Mouse (Mus musculus): ENCODE data around the gene Ash1l. TPM values are rescaled to one million over a fixed set of nuclear protein-coding genes. Genes with fewer than 3 reads are reported as not detected.

Ash1l gene
- polyA plus RNA-seq, 1 experiment, result 5.7 TPM

DNA sequence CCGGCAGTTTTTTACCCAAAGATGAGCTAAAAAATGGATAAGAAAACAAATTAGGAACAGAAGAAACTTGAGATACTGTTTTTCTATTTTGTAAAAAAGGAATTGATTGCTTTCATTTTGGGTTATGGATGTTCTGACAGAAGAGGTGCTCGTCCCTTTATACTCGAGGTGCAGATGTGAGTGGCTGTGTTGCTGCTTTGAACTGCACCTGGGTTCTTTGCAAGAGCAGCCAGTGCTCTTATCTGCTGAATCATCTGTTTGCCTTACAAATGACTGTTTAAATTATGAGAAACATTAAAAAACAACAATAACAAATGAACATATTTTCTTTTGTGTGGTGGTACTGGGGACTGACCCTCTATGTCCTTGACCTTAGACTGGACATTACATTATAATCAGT lies 20.9 kb upstream of the Ash1l start:
- no peaks in the 10 kb centered on the region for H3K4me1 ChIP-seq (ENCODE audit: control insufficient read depth, insufficient read depth, insufficient read length)
- 75% methylated on average over 3 of the region's 3 CpGs for whole genome bisulfite sequencing
- no peak overlapping the region for H3K4me3 ChIP-seq (ENCODE audit: extremely low read depth, insufficient read depth, insufficient read length)
- no peaks in the 10 kb centered on the region for H3K27me3 ChIP-seq (ENCODE audit: control insufficient read depth, insufficient read depth, low read length)
- no peak overlapping the region for H3K27ac ChIP-seq (ENCODE audit: insufficient read depth, low read length)
- DNase-seq (ENCODE audit: low read depth in 1 of 2, low spot score in 2 of 2), result no peak
- TF ChIP-seq POLR2A (IDR thresholded peaks at IDR 0.05; ENCODE audit: low read depth, low read length) (no peak), CTCF (IDR thresholded peaks at IDR 0.05; ENCODE audit: extremely low read depth, insufficient read depth, insufficient read length, insufficient replicate concordance) (no peak)
- peaks cover 35% of the 10 kb centered on the region for H3K36me3 ChIP-seq (ENCODE audit: control insufficient read depth, insufficient read depth, low read length)

GRCm38 (mm10) chr3:88939071-88939470 lies 11.4 kb upstream of the Ash1l start:
- TF ChIP-seq CTCF (IDR thresholded peaks at IDR 0.05; ENCODE audit: extremely low read depth, insufficient read depth, insufficient read length, insufficient replicate concordance) (no peak), POLR2A (IDR thresholded peaks at IDR 0.05; ENCODE audit: low read depth, low read length) (no peak)
- Histone ChIP-seq H3K4me1 (ENCODE audit: control insufficient read depth, insufficient read depth, insufficient read length) (no peaks in the 10 kb centered on the region), H3K27ac (ENCODE audit: insufficient read depth, low read length) (no peak overlapping the region), H3K4me3 (ENCODE audit: extremely low read depth, insufficient read depth, insufficient read length) (no peak overlapping the region), H3K27me3 (ENCODE audit: control insufficient read depth, insufficient read depth, low read length) (no peaks in the 10 kb centered on the region), H3K36me3 (ENCODE audit: control insufficient read depth, insufficient read depth, low read length) (peaks cover 15% of the 10 kb centered on the region)
- DNase-seq (ENCODE audit: low read depth in 1 of 2, low spot score in 2 of 2), result no peak
- 97% methylated on average over 10 of the region's 10 CpGs for WGBS

DNA sequence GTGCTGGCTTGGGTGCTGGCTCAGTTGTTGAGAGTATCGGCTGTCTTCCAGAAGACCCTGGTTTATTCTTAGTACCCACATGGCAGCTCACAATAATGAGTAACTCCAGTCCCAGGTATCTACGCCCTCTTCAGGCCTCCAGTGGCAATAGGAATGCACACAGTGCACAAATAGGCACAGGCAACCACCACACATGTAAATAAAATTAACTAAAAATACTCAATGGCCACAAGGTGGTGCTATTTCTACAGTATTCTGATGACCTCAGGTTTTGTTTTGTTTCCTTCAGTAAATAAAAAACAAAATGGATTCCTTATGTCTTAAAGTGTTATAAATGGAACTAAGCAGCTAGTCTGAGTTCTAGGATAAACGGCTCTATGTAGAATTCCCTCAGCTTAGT lies 10.7 kb upstream of the Ash1l start:
- Histone ChIP-seq H3K27me3 (ENCODE audit: control insufficient read depth, insufficient read depth, low read length) (no peaks in the 10 kb centered on the region), H3K27ac (ENCODE audit: insufficient read depth, low read length) (no peak overlapping the region), H3K4me3 (ENCODE audit: extremely low read depth, insufficient read depth, insufficient read length) (no peak overlapping the region), H3K36me3 (ENCODE audit: control insufficient read depth, insufficient read depth, low read length) (peaks cover 14% of the 10 kb centered on the region), H3K4me1 (ENCODE audit: control insufficient read depth, insufficient read depth, insufficient read length) (no peaks in the 10 kb centered on the region)
- DNase-seq (ENCODE audit: low read depth in 1 of 2, low spot score in 2 of 2), result peak in 1 of 2 experiments; percentile 40
- WGBS, result 67% methylated on average over 3 of the region's 3 CpGs
- TF ChIP-seq CTCF (IDR thresholded peaks at IDR 0.05; ENCODE audit: extremely low read depth, insufficient read depth, insufficient read length, insufficient replicate concordance) (no peak), POLR2A (IDR thresholded peaks at IDR 0.05; ENCODE audit: low read depth, low read length) (no peak)

GRCm38 (mm10) chr3:88942316-88942880 lies 8.0 kb upstream of the Ash1l start:
- no peak for TF ChIP-seq POLR2A (IDR thresholded peaks at IDR 0.05; ENCODE audit: low read depth, low read length)
- TF ChIP-seq CTCF (IDR thresholded peaks at IDR 0.05; ENCODE audit: extremely low read depth, insufficient read depth, insufficient read length, insufficient replicate concordance), result no peak

GRCm38 (mm10) chr3:88944109-88944508 lies 6.3 kb upstream of the Ash1l start:
- TF ChIP-seq POLR2A (IDR thresholded peaks at IDR 0.05; ENCODE audit: low read depth, low read length), result no peak
- no peak for TF ChIP-seq CTCF (IDR thresholded peaks at IDR 0.05; ENCODE audit: extremely low read depth, insufficient read depth, insufficient read length, insufficient replicate concordance)
- H3K27me3 ChIP-seq (ENCODE audit: control insufficient read depth, insufficient read depth, low read length), result no peaks in the 10 kb centered on the region
- 81% methylated on average over 4 of the region's 4 CpGs for WGBS
- H3K4me3 ChIP-seq (ENCODE audit: extremely low read depth, insufficient read depth, insufficient read length), result no peak overlapping the region
- DNase-seq (ENCODE audit: low read depth in 1 of 2, low spot score in 2 of 2), result no peak
- peaks cover 12% of the 10 kb centered on the region for H3K36me3 ChIP-seq (ENCODE audit: control insufficient read depth, insufficient read depth, low read length)
- H3K27ac ChIP-seq (ENCODE audit: insufficient read depth, low read length), result no peak overlapping the region
- H3K4me1 ChIP-seq (ENCODE audit: control insufficient read depth, insufficient read depth, insufficient read length), result no peaks in the 10 kb centered on the region

More at GRCm38 (mm10) chr3:88942316-88942880, 8.0 kb upstream of the Ash1l start:
- H3K36me3 ChIP-seq (ENCODE audit: control insufficient read depth, insufficient read depth, low read length), result peaks cover 13% of the 10 kb centered on the region
- no peaks in the 10 kb centered on the region for H3K27me3 ChIP-seq (ENCODE audit: control insufficient read depth, insufficient read depth, low read length)
- no peak overlapping the region for H3K4me3 ChIP-seq (ENCODE audit: extremely low read depth, insufficient read depth, insufficient read length)
- H3K27ac ChIP-seq (ENCODE audit: insufficient read depth, low read length), result no peak overlapping the region
- WGBS, result 96% methylated on average over 10 of the region's 10 CpGs
- DNase-seq (ENCODE audit: low read depth in 1 of 2, low spot score in 2 of 2), result no peak
- no peaks in the 10 kb centered on the region for H3K4me1 ChIP-seq (ENCODE audit: control insufficient read depth, insufficient read depth, insufficient read length)

DNA sequence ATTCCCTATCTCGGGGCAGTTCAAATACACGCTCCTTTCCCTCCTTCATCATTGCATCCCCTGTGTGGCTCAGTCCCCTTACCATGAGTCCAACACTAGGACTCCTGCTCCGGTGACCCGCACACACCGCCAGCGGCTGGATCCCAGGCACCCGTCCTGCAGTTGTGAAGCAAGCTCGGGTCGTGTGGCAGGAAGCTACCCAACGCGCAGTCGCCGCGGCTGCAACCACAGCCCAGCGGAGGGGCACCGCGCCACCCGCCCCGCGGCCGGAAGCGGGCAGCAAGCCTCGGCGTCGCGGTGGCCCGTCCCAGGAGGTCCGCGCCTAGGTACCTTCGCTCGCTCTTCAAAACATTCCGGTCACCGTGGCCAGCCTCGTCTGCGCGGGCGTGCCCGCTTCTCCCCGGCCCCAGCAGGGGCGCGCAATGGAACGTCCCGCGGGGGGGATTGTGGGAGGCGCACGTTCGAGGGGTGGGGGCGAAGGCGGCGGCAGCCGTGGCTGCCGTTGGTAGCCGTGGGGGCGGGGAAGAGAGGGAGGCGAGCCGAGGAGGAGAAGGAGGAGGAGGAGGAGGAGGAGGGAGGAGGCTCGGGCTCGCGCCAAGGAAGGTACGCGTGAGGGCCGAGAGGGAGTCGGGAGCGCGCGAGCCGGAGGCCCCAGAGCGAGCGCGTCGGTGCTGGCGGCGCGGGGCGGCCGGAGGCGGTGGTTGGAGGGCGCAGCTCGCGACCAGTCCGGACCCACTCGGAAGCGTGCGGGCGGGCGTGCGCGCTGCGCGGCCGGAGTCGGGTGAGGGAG lies 441 bp upstream of the Ash1l start:
- Histone ChIP-seq H3K27me3 (ENCODE audit: control insufficient read depth, insufficient read depth, low read length) (no peaks in the 10 kb centered on the region), H3K4me3 (ENCODE audit: extremely low read depth, insufficient read depth, insufficient read length) (peak overlapping the region; percentile 93), H3K27ac (ENCODE audit: insufficient read depth, low read length) (peak overlapping the region; percentile 96), H3K4me1 (ENCODE audit: control insufficient read depth, insufficient read depth, insufficient read length) (peaks cover 2% of the 10 kb centered on the region; the same call in 1 of the 2 replicates), H3K36me3 (ENCODE audit: control insufficient read depth, insufficient read depth, low read length) (no peaks in the 10 kb centered on the region)
- no peak; the same call in 1 of the 2 replicates for TF ChIP-seq CTCF (IDR thresholded peaks at IDR 0.05; ENCODE audit: extremely low read depth, insufficient read depth, insufficient read length, insufficient replicate concordance)
- TF ChIP-seq POLR2A (IDR thresholded peaks at IDR 0.05; ENCODE audit: low read depth, low read length), result peak; percentile 49; the same call in 1 of the 2 replicates
- 2% methylated on average over 68 of the region's 92 CpGs for WGBS
- DNase-seq (ENCODE audit: low read depth in 1 of 2, low spot score in 2 of 2), result peak; percentile 66 to 82
